Mouse (Mus musculus) kidney, postnatal 14 days (tissue): ENCODE results near the gene Macc1.

Experiments
- DNase-seq: peaks from one replicate; pipeline ENCODE4 v3.0.0; 2022; ENCODE audit warnings: mixed read lengths

Gene Macc1

GRCm38 (mm10) chr12:119390192-119390684, 76.2 kb downstream of the Macc1 start:
- peak; percentile 49 for DNase-seq

- DNase-seq, result no peak
Observed at GRCm38 (mm10) chr12:119398046-119398659, 84.1 kb downstream of the Macc1 start.

GRCm38 (mm10) chr12:119402273-119402672, 88.2 kb downstream of the Macc1 start:
- no peak for DNase-seq

- peak; percentile 29 for DNase-seq
Observed at GRCm38 (mm10) chr12:119402796-119403195, 88.7 kb downstream of the Macc1 start.

- DNase-seq, result no peak
Observed at GRCm38 (mm10) chr12:119404810-119405209, 90.7 kb downstream of the Macc1 start.

- no peak for DNase-seq
Observed at GRCm38 (mm10) chr12:119410522-119410921, 96.5 kb downstream of the Macc1 start.

- no peak for DNase-seq
Observed at GRCm38 (mm10) chr12:119410956-119411355, 96.9 kb downstream of the Macc1 start.

GRCm38 (mm10) chr12:119411982-119412381, 97.9 kb downstream of the Macc1 start:
- DNase-seq, result no peak

- no peak for DNase-seq
Observed at GRCm38 (mm10) chr12:119415900-119416299, 101.8 kb downstream of the Macc1 start.

- no peak for DNase-seq
Observed at GRCm38 (mm10) chr12:119425749-119426148, 111.7 kb downstream of the Macc1 start.

- DNase-seq, result no peak
Observed at GRCm38 (mm10) chr12:119426182-119426886, 112.3 kb downstream of the Macc1 start.

- peak; percentile 61 for DNase-seq
Observed at GRCm38 (mm10) chr12:119426887-119427204, 112.8 kb downstream of the Macc1 start.

- DNase-seq, result no peak
Observed at GRCm38 (mm10) chr12:119440720-119441119, 126.7 kb downstream of the Macc1 start.

- no peak for DNase-seq
Observed at GRCm38 (mm10) chr12:119450116-119450515, 136.0 kb downstream of the Macc1 start.

- DNase-seq, result no peak
Observed at GRCm38 (mm10) chr12:119451232-119451631, 137.2 kb downstream of the Macc1 start.

- no peak for DNase-seq
Observed at GRCm38 (mm10) chr12:119454076-119454475, 140.0 kb downstream of the Macc1 start.

GRCm38 (mm10) chr12:119464040-119464939, 150.2 kb downstream of the Macc1 start:
- no peak for DNase-seq

GRCm38 (mm10) chr12:119464940-119465245, 150.8 kb downstream of the Macc1 start:
- DNase-seq, result no peak

GRCm38 (mm10) chr12:119467656-119468055, 153.6 kb downstream of the Macc1 start:
- DNase-seq, result no peak

- DNase-seq, result peak; percentile 1
Observed at GRCm38 (mm10) chr12:119470260-119470659, 156.2 kb downstream of the Macc1 start.

GRCm38 (mm10) chr12:119483296-119483695, 169.2 kb downstream of the Macc1 start:
- no peak for DNase-seq

- no peak for DNase-seq
Observed at GRCm38 (mm10) chr12:119483922-119484631, 170.0 kb downstream of the Macc1 start.

- no peak for DNase-seq
Observed at GRCm38 (mm10) chr12:119511145-119511544, 197.1 kb downstream of the Macc1 start.
